Mouse (Mus musculus) forelimb bud, embryonic 11.5 days (tissue): ENCODE results near the gene Anapc11.

Experiments
- DNase-seq: peaks from one replicate; pipeline ENCODE4 v3.0.0-alpha.2; 2012; ENCODE audit warnings: low read depth, low spot score

Anapc11 gene

GRCm38 (mm10) chr11:120627468-120628300 lies 29.5 kb downstream of the Anapc11 start:
- no peak for DNase-seq

GRCm38 (mm10) chr11:120628601-120629340 lies 30.6 kb downstream of the Anapc11 start:
- no peak for DNase-seq

- DNase-seq, result no peak
Observed at GRCm38 (mm10) chr11:120629341-120629730, 31.1 kb downstream of the Anapc11 start.

GRCm38 (mm10) chr11:120629911-120630310 lies 31.7 kb downstream of the Anapc11 start:
- no peak for DNase-seq

- no peak for DNase-seq
Observed at GRCm38 (mm10) chr11:120630401-120630871, 32.2 kb downstream of the Anapc11 start.

GRCm38 (mm10) chr11:120630881-120631725 lies 32.9 kb downstream of the Anapc11 start:
- DNase-seq, result no peak

- no peak for DNase-seq
Observed at GRCm38 (mm10) chr11:120631726-120632448, 33.7 kb downstream of the Anapc11 start.

- peak; percentile 46 for DNase-seq
Observed at GRCm38 (mm10) chr11:120632559-120633519, 34.6 kb downstream of the Anapc11 start.

GRCm38 (mm10) chr11:120633520-120634343 lies 35.5 kb downstream of the Anapc11 start, which contains the start of gene Mafg:
Gene Mafg (minus strand): TSS chr11:120633600.
- peak; percentile 95 for DNase-seq

GRCm38 (mm10) chr11:120634810-120635209 lies 36.6 kb downstream of the Anapc11 start:
- no peak for DNase-seq

GRCm38 (mm10) chr11:120641255-120641654 lies 43.0 kb downstream of the Anapc11 start:
- no peak for DNase-seq

- no peak for DNase-seq
Observed at GRCm38 (mm10) chr11:120641869-120642268, 43.6 kb downstream of the Anapc11 start.

GRCm38 (mm10) chr11:120642939-120643600 lies 44.8 kb downstream of the Anapc11 start:
- DNase-seq, result no peak

GRCm38 (mm10) chr11:120643601-120643987 lies 45.4 kb downstream of the Anapc11 start, which contains the start of gene Pycr1:
Gene Pycr1 (minus strand): TSS chr11:120643769.
- peak; percentile 91 for DNase-seq

- no peak for DNase-seq
Observed at GRCm38 (mm10) chr11:120647047-120647830, 49.0 kb downstream of the Anapc11 start.

- no peak for DNase-seq
Observed at GRCm38 (mm10) chr11:120648001-120648476, 49.8 kb downstream of the Anapc11 start, which contains the start of gene Myadml2. Gene Myadml2 (minus strand): TSS chr11:120648158.

GRCm38 (mm10) chr11:120651872-120652271 lies 53.7 kb downstream of the Anapc11 start:
- DNase-seq, result no peak
